Mouse (Mus musculus): ENCODE measurements around the gene Slc7a14. TPM values are rescaled to one million over a fixed set of nuclear protein-coding genes. Genes with fewer than 3 reads are reported as not detected.

Gene Slc7a14
- polyA plus RNA-seq, 1 experiment from 2014 or later = 0.48 TPM

GRCm38 (mm10) chr3:31259553-31260255 lies 50.5 kb downstream of the Slc7a14 start:
- Histone ChIP-seq H3K9ac (no peak overlapping the region), H3K4me2 (no peak overlapping the region), H3K4me1 (peaks cover 30% of the 10 kb centered on the region), H3K36me3 (no peaks in the 10 kb centered on the region), H3K27ac (peak overlapping the region; percentile 88), H3K4me3 (replicated peaks) (no peak overlapping the region), H3K9me3 (replicated peaks) (no peaks in the 10 kb centered on the region), H3K27me3 (no peaks in the 10 kb centered on the region)
- peak; percentile 15; the same call in 1 of the 2 replicates for ATAC-seq (replicated peaks; ENCODE audit: low FRiP score)
- WGBS = 57% methylated on average over 7 of the region's 7 CpGs

GRCm38 (mm10) chr3:31254427-31254826 lies 55.8 kb downstream of the Slc7a14 start:
- no peak for ATAC-seq (replicated peaks; ENCODE audit: low FRiP score)
- no peak overlapping the region for H3K27ac ChIP-seq
- peaks cover under 1% of the 10 kb centered on the region; the same call in 1 of the 2 replicates for H3K4me1 ChIP-seq
- no peaks in the 10 kb centered on the region for H3K9me3 ChIP-seq (replicated peaks)
- H3K36me3 ChIP-seq = no peaks in the 10 kb centered on the region
- no peak overlapping the region for H3K9ac ChIP-seq
- no peak overlapping the region for H3K4me2 ChIP-seq
- no peaks in the 10 kb centered on the region for H3K27me3 ChIP-seq
- no peak overlapping the region for H3K4me3 ChIP-seq (replicated peaks)
- 68% methylated on average over 7 of the region's 7 CpGs for WGBS

GRCm38 (mm10) chr3:31253862-31254261 lies 56.3 kb downstream of the Slc7a14 start:
- 89% methylated on average over 9 of the region's 9 CpGs for WGBS
- Histone ChIP-seq H3K27ac (no peak overlapping the region), H3K9ac (no peak overlapping the region), H3K4me3 (replicated peaks) (no peak overlapping the region), H3K27me3 (no peaks in the 10 kb centered on the region), H3K4me2 (no peak overlapping the region), H3K36me3 (no peaks in the 10 kb centered on the region), H3K9me3 (replicated peaks) (no peaks in the 10 kb centered on the region), H3K4me1 (no peaks in the 10 kb centered on the region)
- no peak for ATAC-seq (replicated peaks; ENCODE audit: low FRiP score)

- Histone ChIP-seq H3K27ac (no peak overlapping the region), H3K9ac (no peak overlapping the region), H3K27me3 (no peaks in the 10 kb centered on the region), H3K36me3 (no peaks in the 10 kb centered on the region), H3K9me3 (replicated peaks) (no peaks in the 10 kb centered on the region), H3K4me1 (no peaks in the 10 kb centered on the region), H3K4me3 (replicated peaks) (no peak overlapping the region), H3K4me2 (no peak overlapping the region)
- WGBS = 64% methylated on average over 3 of the region's 3 CpGs
- no peak for ATAC-seq (replicated peaks; ENCODE audit: low FRiP score)
Observed at GRCm38 (mm10) chr3:31252566-31252965, 57.6 kb downstream of the Slc7a14 start.

- WGBS = 76% methylated on average over 1 of the region's 1 CpGs
- Histone ChIP-seq H3K9ac (no peak overlapping the region), H3K27ac (no peak overlapping the region)
Observed at GRCm38 (mm10) chr3:31243478-31243877, 66.7 kb downstream of the Slc7a14 start.

GRCm38 (mm10) chr3:31240840-31241239 lies 69.3 kb downstream of the Slc7a14 start:
- peak; percentile 68 for ATAC-seq (replicated peaks; ENCODE audit: low FRiP score)
- Histone ChIP-seq H3K27me3 (no peaks in the 10 kb centered on the region), H3K9me3 (replicated peaks) (no peaks in the 10 kb centered on the region), H3K4me3 (replicated peaks) (no peak overlapping the region), H3K4me1 (peaks cover 9% of the 10 kb centered on the region), H3K4me2 (no peak overlapping the region), H3K9ac (no peak overlapping the region), H3K27ac (no peak overlapping the region), H3K36me3 (no peaks in the 10 kb centered on the region)
- 50% methylated on average over 8 of the region's 8 CpGs for WGBS

More at GRCm38 (mm10) chr3:31243478-31243877, 66.7 kb downstream of the Slc7a14 start:
- ATAC-seq (replicated peaks; ENCODE audit: low FRiP score) = no peak
- H3K4me1 ChIP-seq = peaks cover 4% of the 10 kb centered on the region
- H3K4me3 ChIP-seq (replicated peaks) = no peak overlapping the region
- H3K4me2 ChIP-seq = no peak overlapping the region
- no peaks in the 10 kb centered on the region for H3K9me3 ChIP-seq (replicated peaks)
- H3K27me3 ChIP-seq = no peaks in the 10 kb centered on the region
- no peaks in the 10 kb centered on the region for H3K36me3 ChIP-seq

- no peak for ATAC-seq (replicated peaks; ENCODE audit: low FRiP score)
Observed at GRCm38 (mm10) chr3:31239645-31240044, 70.5 kb downstream of the Slc7a14 start.

GRCm38 (mm10) chr3:31237936-31238335 lies 72.2 kb downstream of the Slc7a14 start:
- peaks cover 34% of the 10 kb centered on the region for H3K4me1 ChIP-seq
- no peak overlapping the region for H3K4me2 ChIP-seq
- no peaks in the 10 kb centered on the region for H3K9me3 ChIP-seq (replicated peaks)
- no peaks in the 10 kb centered on the region for H3K36me3 ChIP-seq
- H3K27me3 ChIP-seq = no peaks in the 10 kb centered on the region
- no peak overlapping the region for H3K4me3 ChIP-seq (replicated peaks)
- no peak for ATAC-seq (replicated peaks; ENCODE audit: low FRiP score)
- WGBS = 47% methylated on average over 3 of the region's 3 CpGs
- H3K9ac ChIP-seq = no peak overlapping the region
- H3K27ac ChIP-seq = no peak overlapping the region

More at GRCm38 (mm10) chr3:31239645-31240044, 70.5 kb downstream of the Slc7a14 start:
- no peak overlapping the region for H3K4me2 ChIP-seq
- H3K4me3 ChIP-seq (replicated peaks) = no peak overlapping the region
- no peaks in the 10 kb centered on the region for H3K36me3 ChIP-seq
- H3K9ac ChIP-seq = no peak overlapping the region
- peaks cover 20% of the 10 kb centered on the region for H3K4me1 ChIP-seq
- H3K9me3 ChIP-seq (replicated peaks) = no peaks in the 10 kb centered on the region
- no peak overlapping the region for H3K27ac ChIP-seq
- 89% methylated on average over 3 of the region's 3 CpGs for WGBS
- no peaks in the 10 kb centered on the region for H3K27me3 ChIP-seq

- Histone ChIP-seq H3K36me3 (no peaks in the 10 kb centered on the region), H3K9ac (no peak overlapping the region), H3K9me3 (replicated peaks) (no peaks in the 10 kb centered on the region), H3K27me3 (no peaks in the 10 kb centered on the region), H3K4me2 (no peak overlapping the region), H3K4me3 (replicated peaks) (no peak overlapping the region), H3K4me1 (peaks cover 37% of the 10 kb centered on the region), H3K27ac (peak overlapping the region; percentile 73)
- WGBS = 48% methylated on average over 3 of the region's 3 CpGs
- no peak for ATAC-seq (replicated peaks; ENCODE audit: low FRiP score)
Observed at GRCm38 (mm10) chr3:31236146-31236545, 74.0 kb downstream of the Slc7a14 start.

- H3K27me3 ChIP-seq = no peaks in the 10 kb centered on the region
- peaks cover 33% of the 10 kb centered on the region for H3K4me1 ChIP-seq
- no peaks in the 10 kb centered on the region for H3K9me3 ChIP-seq (replicated peaks)
- peak; percentile 11; the same call in 1 of the 2 replicates for ATAC-seq (replicated peaks; ENCODE audit: low FRiP score)
- H3K27ac ChIP-seq = peak overlapping the region; percentile 84
- H3K4me3 ChIP-seq (replicated peaks) = no peak overlapping the region
- no peaks in the 10 kb centered on the region for H3K36me3 ChIP-seq
- no peak overlapping the region for H3K4me2 ChIP-seq
- 26% methylated on average over 7 of the region's 7 CpGs for WGBS
- no peak overlapping the region for H3K9ac ChIP-seq
Observed at GRCm38 (mm10) chr3:31234356-31234755, 75.8 kb downstream of the Slc7a14 start.

- peak; percentile 79 for ATAC-seq (replicated peaks; ENCODE audit: low FRiP score)
- Histone ChIP-seq H3K4me1 (peaks cover 33% of the 10 kb centered on the region), H3K27me3 (no peaks in the 10 kb centered on the region), H3K36me3 (no peaks in the 10 kb centered on the region), H3K27ac (peak overlapping the region; percentile 84), H3K9me3 (replicated peaks) (no peaks in the 10 kb centered on the region), H3K9ac (no peak overlapping the region), H3K4me2 (no peak overlapping the region), H3K4me3 (replicated peaks) (no peak overlapping the region)
- WGBS = 26% methylated on average over 2 of the region's 2 CpGs
Observed at GRCm38 (mm10) chr3:31233746-31234312, 76.3 kb downstream of the Slc7a14 start.

- Histone ChIP-seq H3K4me1 (peaks cover 13% of the 10 kb centered on the region), H3K9ac (no peak overlapping the region), H3K36me3 (no peaks in the 10 kb centered on the region), H3K27ac (no peak overlapping the region), H3K9me3 (replicated peaks) (no peaks in the 10 kb centered on the region), H3K27me3 (no peaks in the 10 kb centered on the region), H3K4me3 (replicated peaks) (no peak overlapping the region), H3K4me2 (no peak overlapping the region)
- no peak for ATAC-seq (replicated peaks; ENCODE audit: low FRiP score)
- 80% methylated on average over 5 of the region's 5 CpGs for WGBS
Observed at GRCm38 (mm10) chr3:31229281-31229680, 80.9 kb downstream of the Slc7a14 start.
